Mouse (Mus musculus) megakaryocyte-erythroid progenitor cell, adult 5-6 weeks (primary cell): ENCODE results near the gene Ago3. TPM values are rescaled to one million over a fixed set of nuclear protein-coding genes. Genes with fewer than 3 reads are reported as not detected.

Experiments used
- ATAC-seq: replicated peaks from 2 replicates; pipeline ENCODE4 v1.8.0; 2016; ENCODE audit warnings: mild to moderate bottlenecking, inconsistent platforms; ENCODE audit not compliant: severe bottlenecking, poor library complexity, low FRiP score, low TSS enrichment
- total RNA-seq, 2 experiments: library from RNA; stranded (forward) in 1 of 2; stranded (reverse) in 1 of 2; fragments of 200-1000, 215-1000 nt in 1 of 2; fragments of >200 nt in 1 of 2; fragmentation: Nextera tagmentation in 1 of 2; gene quantifications; 2 replicates each; pipeline ENCODE4 v1.2.3; 2014 to 2017

The Ago3 gene
- total RNA-seq (2014; fragmentation: Nextera tagmentation) (18.0 and 31.5 TPM in 2 replicates), total RNA-seq (2017) (3.0 and 20.2 TPM in 2 replicates)

- ATAC-seq: peak; percentile 99
Measured at GRCm38 (mm10) chr4:126429347-126430079, at the start of gene Ago3. TSS of gene Ago3 (minus strand) at chr4:126429556.

GRCm38 (mm10) chr4:126473031-126473430 is 43.7 kb upstream of the Ago3 start:
- no peak for ATAC-seq

- ATAC-seq: no peak
Measured at GRCm38 (mm10) chr4:126469334-126469733, 40.0 kb upstream of the Ago3 start.

- ATAC-seq: peak; percentile 69
Measured at GRCm38 (mm10) chr4:126468925-126469324, 39.6 kb upstream of the Ago3 start.

GRCm38 (mm10) chr4:126468285-126468901 is 39.0 kb upstream of the Ago3 start, which contains the start of gene Ago1:
TSS of gene Ago1 (minus strand) at chr4:126468583.
- peak; percentile 71 for ATAC-seq

- ATAC-seq: peak; percentile 35
Measured at GRCm38 (mm10) chr4:126467721-126468284, 38.4 kb upstream of the Ago3 start.

- no peak for ATAC-seq
Measured at GRCm38 (mm10) chr4:126466251-126466750, 36.9 kb upstream of the Ago3 start.

GRCm38 (mm10) chr4:126465843-126466242 is 36.5 kb upstream of the Ago3 start:
- ATAC-seq: 0 out of 2 replicates have a peak, but pooled peaks have one; percentile 10

GRCm38 (mm10) chr4:126464892-126465235 is 35.5 kb upstream of the Ago3 start:
- no peak for ATAC-seq

GRCm38 (mm10) chr4:126464189-126464891 is 35.0 kb upstream of the Ago3 start:
- ATAC-seq: no peak

- no peak for ATAC-seq
Measured at GRCm38 (mm10) chr4:126455441-126455840, 26.1 kb upstream of the Ago3 start.

- no peak for ATAC-seq
Measured at GRCm38 (mm10) chr4:126454547-126455254, 25.3 kb upstream of the Ago3 start.

- ATAC-seq: no peak
Measured at GRCm38 (mm10) chr4:126450268-126450667, 20.9 kb upstream of the Ago3 start.

GRCm38 (mm10) chr4:126447126-126447525 is 17.8 kb upstream of the Ago3 start:
- no peak for ATAC-seq

GRCm38 (mm10) chr4:126444528-126444927 is 15.2 kb upstream of the Ago3 start:
- no peak for ATAC-seq

GRCm38 (mm10) chr4:126438261-126438660 is 8.9 kb upstream of the Ago3 start:
- ATAC-seq: no peak

GRCm38 (mm10) chr4:126436268-126436667 is 6.9 kb upstream of the Ago3 start:
- no peak for ATAC-seq

GRCm38 (mm10) chr4:126434094-126434493 is 4.7 kb upstream of the Ago3 start:
- no peak for ATAC-seq

- no peak for ATAC-seq
Measured at GRCm38 (mm10) chr4:126433175-126433574, 3.8 kb upstream of the Ago3 start.
